Mouse (Mus musculus) lung, embryonic 15.5 days (tissue): Measurements from ENCODE around the gene Mylk3. TPM values are rescaled to one million over a fixed set of nuclear protein-coding genes. Genes with fewer than 3 reads are reported as not detected.

Source experiments
- ATAC-seq: fragments of 200-750 bp; cut with Nextera tagmentation; 2 replicates; pipeline ENCODE4 v1.8.0; 2017; ENCODE audit warnings: moderate number of reproducible peaks, borderline replicate concordance; ENCODE audit not compliant: low FRiP score, low TSS enrichment; ENCODE audit errors: extremely low read depth
- H3K27ac ChIP-seq: fragments of 300-500 bp; sonication (generic); 2 replicates; pipeline ENCODE4 v1.5.1; 2015; ENCODE audit warnings: moderate library complexity, mild to moderate bottlenecking, inconsistent platforms
- H3K27me3 ChIP-seq: fragments of 300-500 bp; sonication (generic); 2 replicates; pipeline ENCODE4 v1.6.1; 2015; ENCODE audit warnings: inconsistent platforms
- H3K36me3 ChIP-seq: fragments of 300-500 bp; sonication (generic); 2 replicates; pipeline ENCODE4 v1.6.1; 2015; ENCODE audit warnings: inconsistent platforms
- H3K4me1 ChIP-seq: fragments of 300-500 bp; sonication (generic); 2 replicates; pipeline ENCODE4 v1.6.1; 2015; ENCODE audit warnings: inconsistent platforms
- H3K4me2 ChIP-seq: fragments of 300-500 bp; sonication (generic); 2 replicates; pipeline ENCODE4 v1.6.1; 2015; ENCODE audit warnings: inconsistent platforms, mild to moderate bottlenecking, moderate library complexity
- H3K4me3 ChIP-seq: fragments of 300-500 bp; sonication (generic); 2 replicates; pipeline ENCODE4 v1.5.1; 2015; ENCODE audit warnings: mild to moderate bottlenecking, inconsistent platforms
- H3K9ac ChIP-seq: fragments of 300-500 bp; sonication (generic); 2 replicates; pipeline ENCODE4 v1.6.1; 2015; ENCODE audit warnings: inconsistent platforms
- H3K9me3 ChIP-seq: fragments of 300-500 bp; sonication (generic); 2 replicates; pipeline ENCODE4 v1.6.1; 2016; ENCODE audit warnings: inconsistent platforms
- WGBS: fragments of 180-500 bp; shearing (Covaris S2); methylation state at CpG from one replicate; pipeline ENCODE4 v1.1.7; 2015; 5-methylcytosine and 5-hydroxymethylcytosine counted together
- polyA plus RNA-seq: library from polyadenylated mRNA; unstranded; fragments of >200 nt; fragmentation: Nextera tagmentation; extraction: Ambion mirVana; gene quantifications from 2 replicates; pipeline ENCODE4 v1.2.1, GENCODE M21; 2015

The Mylk3 gene
- polyA plus RNA-seq, 1 experiment from 2014 or later = 7.3 TPM

DNA sequence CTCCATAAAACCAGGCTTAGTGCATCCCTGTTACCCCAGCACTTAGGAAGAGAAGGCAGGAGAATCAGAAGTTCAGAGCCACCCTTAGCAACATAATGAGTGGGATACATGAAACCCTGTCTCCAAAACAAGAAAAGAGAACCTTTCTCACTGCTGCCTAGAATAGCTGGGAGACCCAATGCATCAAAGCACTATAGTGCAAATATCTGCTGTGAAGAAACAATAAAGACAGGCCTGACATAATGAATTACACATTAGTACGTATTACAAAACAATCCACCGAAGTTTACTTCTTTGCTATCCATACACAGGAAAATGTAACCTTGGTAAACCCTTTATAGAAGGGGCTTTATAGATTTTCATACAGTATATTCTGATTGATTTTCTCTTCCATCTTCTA is 77.6 kb downstream of the Mylk3 start:
- H3K9me3 ChIP-seq = no peaks in the 10 kb centered on the region
- no peak overlapping the region for H3K4me3 ChIP-seq
- WGBS = 88% methylated on average over 2 of the region's 2 CpGs
- no peak for ATAC-seq
- no peaks in the 10 kb centered on the region for H3K4me1 ChIP-seq
- peaks cover 47% of the 10 kb centered on the region for H3K36me3 ChIP-seq
- H3K27me3 ChIP-seq = no peaks in the 10 kb centered on the region
- no peak overlapping the region for H3K4me2 ChIP-seq
- no peak overlapping the region for H3K27ac ChIP-seq
- H3K9ac ChIP-seq = no peak overlapping the region

GRCm38 (mm10) chr8:85303531-85303930 is 82.6 kb downstream of the Mylk3 start:
- H3K9ac ChIP-seq = no peak overlapping the region
- no peaks in the 10 kb centered on the region for H3K9me3 ChIP-seq
- no peak for ATAC-seq
- H3K27me3 ChIP-seq = no peaks in the 10 kb centered on the region
- 79% methylated on average over 5 of the region's 5 CpGs for WGBS
- H3K27ac ChIP-seq = no peak overlapping the region
- H3K4me3 ChIP-seq = no peak overlapping the region
- peaks cover 14% of the 10 kb centered on the region for H3K4me1 ChIP-seq
- H3K36me3 ChIP-seq = peaks cover 54% of the 10 kb centered on the region
- H3K4me2 ChIP-seq = no peak overlapping the region

- Histone ChIP-seq H3K27ac (no peak overlapping the region), H3K9ac (no peak overlapping the region), H3K4me2 (no peak overlapping the region), H3K4me3 (no peak overlapping the region), H3K4me1 (peaks cover 19% of the 10 kb centered on the region), H3K27me3 (no peaks in the 10 kb centered on the region), H3K36me3 (peaks cover 48% of the 10 kb centered on the region), H3K9me3 (no peaks in the 10 kb centered on the region)
- 77% methylated on average over 3 of the region's 3 CpGs for whole genome bisulfite sequencing
- ATAC-seq = no peak
Observed at GRCm38 (mm10) chr8:85302931-85303330, 83.2 kb downstream of the Mylk3 start.

DNA sequence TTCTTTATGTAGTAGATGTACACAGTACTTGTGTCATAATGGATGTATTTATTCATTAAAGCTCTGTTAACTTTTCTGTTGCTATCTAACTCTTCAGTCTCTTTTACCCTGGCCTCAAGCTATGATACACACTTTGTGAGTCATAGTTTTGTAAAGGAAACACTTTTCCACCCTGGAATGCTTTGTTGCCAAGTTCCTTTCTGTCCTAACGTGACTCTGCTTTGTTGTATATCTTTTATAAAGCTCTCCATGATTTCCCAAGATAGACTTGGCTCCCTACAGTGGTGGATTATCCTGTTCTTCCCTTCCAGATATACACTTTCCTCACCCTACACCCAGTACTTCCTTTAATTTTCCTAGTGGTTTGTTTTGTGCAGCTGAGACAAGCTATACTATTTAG is 84.2 kb downstream of the Mylk3 start:
- H3K4me2 ChIP-seq = no peak overlapping the region
- no peaks in the 10 kb centered on the region for H3K27me3 ChIP-seq
- peaks cover 25% of the 10 kb centered on the region for H3K4me1 ChIP-seq
- H3K27ac ChIP-seq = no peak overlapping the region
- H3K4me3 ChIP-seq = no peak overlapping the region
- H3K9ac ChIP-seq = no peak overlapping the region
- WGBS = 26% methylated on average over 1 of the region's 1 CpGs
- no peaks in the 10 kb centered on the region for H3K9me3 ChIP-seq
- peaks cover 41% of the 10 kb centered on the region for H3K36me3 ChIP-seq
- no peak for ATAC-seq

DNA sequence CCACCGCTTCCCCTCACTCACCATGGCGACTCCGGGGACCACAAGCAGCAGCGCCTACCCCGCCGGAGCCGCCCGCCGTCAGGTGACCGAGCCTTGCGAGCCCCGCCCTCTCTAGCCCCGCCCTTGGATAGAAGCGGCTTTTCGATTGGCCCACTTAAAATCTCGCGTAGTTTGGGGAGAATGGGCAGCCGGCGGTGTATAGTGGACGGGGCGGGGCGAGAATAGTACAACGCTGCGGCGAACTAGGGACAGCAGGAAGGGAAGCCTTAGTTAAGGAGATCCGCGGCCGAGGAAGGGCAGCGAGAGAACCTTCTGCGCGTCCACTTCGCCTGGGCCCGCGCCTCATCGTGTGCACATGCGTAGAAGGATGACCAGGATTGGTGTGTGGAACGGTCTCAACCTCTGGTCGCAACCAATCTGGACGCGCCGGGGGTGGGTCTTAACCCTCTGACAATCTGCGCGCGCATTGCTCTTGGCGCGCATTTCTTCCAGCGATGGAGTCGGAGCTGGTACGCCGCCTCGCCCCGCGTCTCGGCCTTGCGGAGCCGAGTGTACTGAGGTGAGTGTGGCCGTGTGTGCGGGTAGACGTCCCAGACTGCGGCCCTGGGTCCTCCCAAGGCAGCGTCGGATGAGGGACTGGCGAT is 86.6 kb downstream of the Mylk3 start, which contains the start of the genes Orc6 and Vps35:
Orc6 (plus strand) TSS at position 199 of the 644 bp plus-strand sequence.
Vps35 (minus strand) TSS at position 369 of the 644 bp plus-strand sequence.
- peak; percentile 98 for ATAC-seq
- peak within 1 kb of the TSS; percentile 91 for H3K4me3 ChIP-seq
- H3K9me3 ChIP-seq = no peaks in the 10 kb centered on the region
- peaks cover 17% of the 10 kb centered on the region for H3K36me3 ChIP-seq
- peak within 1 kb of the TSS; percentile 83 for H3K9ac ChIP-seq
- H3K27ac ChIP-seq = peak within 1 kb of the TSS; percentile 99
- peak within 1 kb of the TSS; percentile 76 for H3K4me2 ChIP-seq
- no peaks in the 10 kb centered on the region for H3K27me3 ChIP-seq
- peaks cover 25% of the 10 kb centered on the region for H3K4me1 ChIP-seq
- under 1% methylated on average over 63 of the region's 63 CpGs for WGBS

GRCm38 (mm10) chr8:85298600-85299433 is 87.3 kb downstream of the Mylk3 start:
- Histone ChIP-seq H3K9me3 (no peaks in the 10 kb centered on the region), H3K36me3 (peaks cover 16% of the 10 kb centered on the region), H3K9ac (peak overlapping the region; percentile 83), H3K27me3 (no peaks in the 10 kb centered on the region), H3K27ac (peak overlapping the region; percentile 99), H3K4me3 (peak overlapping the region; percentile 91), H3K4me1 (peaks cover 25% of the 10 kb centered on the region), H3K4me2 (peak overlapping the region; percentile 76)
- peak; percentile 53; the same call in 1 of the 2 replicates for ATAC-seq
- WGBS = under 1% methylated on average over 53 of the region's 53 CpGs

DNA sequence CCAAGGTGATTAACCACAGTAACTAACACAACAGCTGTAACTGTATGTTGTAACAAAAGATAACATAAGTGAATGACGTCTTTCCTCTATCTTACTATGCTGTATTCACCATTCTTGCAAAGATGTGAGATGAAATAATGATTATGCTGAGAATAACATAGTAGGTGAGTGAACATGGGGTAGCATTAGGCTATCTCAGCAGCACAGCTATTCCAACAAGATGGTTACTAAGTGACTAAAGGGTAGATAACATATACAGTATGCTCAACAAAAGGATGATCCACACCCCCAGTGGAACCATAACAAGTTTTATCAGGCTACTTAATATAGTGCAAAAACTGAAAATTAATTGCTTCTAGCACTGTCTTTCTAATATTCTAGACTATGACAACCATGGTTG is 99.3 kb downstream of the Mylk3 start:
- Histone ChIP-seq H3K36me3 (peaks cover 60% of the 10 kb centered on the region), H3K27me3 (no peaks in the 10 kb centered on the region), H3K9me3 (no peaks in the 10 kb centered on the region), H3K27ac (no peak overlapping the region), H3K4me1 (no peaks in the 10 kb centered on the region), H3K9ac (no peak overlapping the region), H3K4me3 (no peak overlapping the region), H3K4me2 (no peak overlapping the region)
- ATAC-seq = no peak
- 90% methylated on average over 1 of the region's 1 CpGs for WGBS

Other genes with a start within 250 kb of the Mylk3 start
- not detected in 2 replicates for gene Cks1brt, start 234.4 kb downstream of the Mylk3 start, polyA plus RNA-seq
- not detected in 2 replicates for gene Olfr371, start 160.4 kb downstream of the Mylk3 start, polyA plus RNA-seq
- 110 and 112 TPM in 2 replicates for gene Orc6, start 86.7 kb downstream of the Mylk3 start, polyA plus RNA-seq
- 144 and 149 TPM in 2 replicates for gene Vps35, start 86.5 kb downstream of the Mylk3 start, polyA plus RNA-seq
- 36.3 and 42.5 TPM in 2 replicates for gene 4921524J17Rik, start 46.5 kb upstream of the Mylk3 start, polyA plus RNA-seq
- 18.1 and 18.6 TPM in 2 replicates for gene Gpt2, start 106.2 kb upstream of the Mylk3 start, polyA plus RNA-seq
- gene Dnaja2, start 169.0 kb upstream of the Mylk3 start, polyA plus RNA-seq = 144 and 160 TPM in 2 replicates